Mouse (Mus musculus) liver, adult (tissue): Measurements from ENCODE around the gene Chn2.

ENCODE experiments used
- GATA4 ChIP-seq: IDR thresholded peaks from 2 replicates; pipeline ENCODE4 v1.6.1; 2014; ENCODE audit warnings: mild to moderate bottlenecking, low read length; ENCODE audit not compliant: insufficient replicate concordance

Chn2 gene

DNA sequence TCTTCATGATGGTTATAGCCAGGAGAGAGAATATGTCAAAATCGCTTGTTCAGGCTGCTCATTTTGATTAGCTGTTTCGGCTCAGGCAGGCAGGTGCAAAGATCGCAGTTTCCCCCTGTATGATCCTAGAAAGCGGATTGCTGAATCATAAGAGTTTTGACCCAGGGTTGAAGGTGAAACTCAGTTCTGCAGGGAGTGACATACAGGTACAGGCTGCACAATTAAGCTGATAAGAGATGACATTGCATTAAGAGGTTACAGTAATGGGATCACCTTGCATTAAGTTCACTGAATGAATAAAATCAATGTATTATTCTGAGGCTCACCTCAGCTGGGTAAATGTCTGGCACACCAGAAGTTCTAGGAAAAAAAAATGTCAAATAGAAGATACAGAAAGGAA is 101.1 kb downstream of the Chn2 start:
- peak; percentile 52; the same call in 1 of the 2 replicates for TF ChIP-seq GATA4

DNA sequence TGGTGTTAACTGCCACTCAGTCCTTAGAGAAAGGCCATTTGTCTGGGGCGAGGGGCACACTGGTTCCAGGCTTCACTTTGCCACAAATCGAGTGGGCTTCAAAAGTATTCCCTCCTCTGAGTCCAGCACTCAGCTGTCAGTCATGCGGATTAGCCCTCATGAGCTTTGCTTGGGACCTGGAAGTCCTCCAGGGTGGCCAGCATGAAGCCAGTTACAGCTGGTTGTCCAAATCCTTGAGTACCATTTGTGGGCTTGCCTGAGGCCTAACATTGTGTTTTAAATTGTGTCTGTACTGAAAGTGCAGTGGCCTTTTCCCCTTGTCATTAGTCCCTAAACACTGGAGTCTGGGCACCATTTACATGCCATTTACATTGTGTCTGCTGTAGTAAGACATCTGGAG is 101.8 kb downstream of the Chn2 start:
- no peak for TF ChIP-seq GATA4

GRCm38 (mm10) chr6:54142848-54143651 is 103.7 kb downstream of the Chn2 start:
- TF ChIP-seq GATA4: no peak

DNA sequence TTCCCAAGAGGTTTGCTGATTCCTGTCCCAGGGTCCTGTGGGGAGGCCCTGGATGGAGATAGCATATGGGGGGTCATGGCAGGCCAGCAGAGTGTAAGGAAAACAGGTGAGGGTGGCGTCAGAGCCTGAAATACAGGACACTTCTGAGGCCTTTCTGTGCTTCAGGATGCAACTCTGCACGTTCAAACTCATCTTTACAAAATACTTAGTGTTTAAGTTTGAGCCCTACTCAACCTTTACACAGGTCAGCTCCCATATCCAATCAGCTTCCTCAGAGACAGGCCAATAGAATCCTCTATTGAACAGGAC is 104.3 kb downstream of the Chn2 start:
- TF ChIP-seq GATA4: no peak

- no peak for TF ChIP-seq GATA4
These were observed 109.6 kb downstream of the Chn2 start for GRCm38 (mm10) chr6:54148844-54149526.

GRCm38 (mm10) chr6:54150821-54151220 is 111.5 kb downstream of the Chn2 start:
- TF ChIP-seq GATA4: no peak

GRCm38 (mm10) chr6:54151443-54152241 is 112.3 kb downstream of the Chn2 start:
- no peak for TF ChIP-seq GATA4

DNA sequence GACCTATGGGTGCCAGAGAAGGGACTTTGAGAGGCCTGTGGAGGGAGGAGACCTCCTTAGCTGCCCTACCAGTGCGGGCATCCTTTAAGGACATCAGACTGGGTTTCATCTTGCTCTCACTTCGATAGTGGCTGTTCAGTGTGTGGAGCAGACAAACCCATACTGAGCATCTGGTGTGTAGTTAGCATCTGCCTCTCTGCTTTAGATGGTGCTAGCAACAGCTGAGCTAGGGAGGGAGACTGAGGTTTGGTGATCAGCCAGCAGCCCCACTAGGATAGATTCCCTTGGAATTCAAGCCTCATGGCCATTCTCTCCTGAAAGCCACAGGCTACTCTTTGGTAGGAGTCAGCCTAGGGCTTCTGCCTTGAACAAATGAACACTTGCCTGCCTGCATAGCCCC is 117.7 kb downstream of the Chn2 start:
- TF ChIP-seq GATA4: no peak

DNA sequence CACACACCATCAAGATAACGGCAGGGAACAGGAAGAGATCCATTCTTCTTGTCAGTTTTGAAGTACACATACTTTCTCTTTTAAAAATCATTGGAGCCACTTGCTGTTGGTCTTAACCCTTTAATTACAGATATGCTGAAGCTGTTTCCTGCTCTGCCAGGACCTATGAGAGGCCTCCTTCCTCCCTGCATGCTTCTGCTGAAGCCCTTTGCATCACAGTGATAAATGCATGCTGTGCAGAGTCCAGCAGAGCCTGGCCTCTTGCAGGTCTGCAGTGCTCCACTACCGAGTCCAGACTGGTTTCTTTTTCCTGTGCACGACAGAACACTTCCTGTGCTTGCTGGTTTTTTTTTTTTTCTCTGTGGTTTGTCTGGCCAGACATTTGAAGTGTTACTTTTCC is 119.0 kb downstream of the Chn2 start:
- no peak for TF ChIP-seq GATA4

DNA sequence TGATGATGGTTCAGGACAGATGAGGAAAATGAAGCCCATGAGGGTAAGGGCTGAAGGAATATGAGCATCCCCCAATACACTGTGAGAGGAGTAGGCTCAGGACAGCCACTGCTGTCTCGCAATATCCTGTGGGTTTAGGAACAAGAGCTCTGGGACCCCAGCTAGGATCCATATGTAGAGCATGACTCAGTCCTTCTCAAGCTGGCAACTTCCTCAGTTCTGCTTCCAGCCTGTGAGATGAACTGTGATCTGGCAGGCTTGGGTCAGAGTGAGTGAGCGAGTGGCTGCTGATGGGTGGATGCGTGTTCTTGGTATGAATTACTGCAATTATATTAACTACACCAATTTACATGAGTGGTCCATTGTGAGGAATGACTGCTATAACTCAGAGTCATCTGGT is 121.3 kb downstream of the Chn2 start:
- no peak for TF ChIP-seq GATA4

GRCm38 (mm10) chr6:54161246-54161645 is 121.9 kb downstream of the Chn2 start:
- no peak for TF ChIP-seq GATA4

GRCm38 (mm10) chr6:54162321-54162720 is 123.0 kb downstream of the Chn2 start:
- no peak for TF ChIP-seq GATA4

DNA sequence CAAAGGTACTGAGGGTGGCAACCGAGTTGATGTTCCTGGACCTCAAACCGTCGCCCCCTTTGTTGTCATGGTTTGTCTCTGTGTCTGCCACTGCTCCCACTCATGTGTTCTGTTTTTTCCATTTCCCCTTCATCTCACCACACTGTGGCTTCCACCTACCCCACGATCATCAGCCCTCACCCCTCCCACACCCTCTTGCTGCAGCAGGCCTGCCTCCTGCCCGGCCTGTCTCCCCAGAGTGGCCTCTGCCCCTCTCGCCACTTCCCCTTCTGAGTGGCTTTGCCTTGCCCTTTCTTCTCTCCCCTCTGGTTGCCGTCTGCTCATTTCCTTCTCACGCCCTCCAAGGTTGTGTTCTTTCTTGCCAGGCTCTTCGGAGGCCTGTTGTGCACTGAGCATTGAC is 123.4 kb downstream of the Chn2 start:
- no peak for TF ChIP-seq GATA4

DNA sequence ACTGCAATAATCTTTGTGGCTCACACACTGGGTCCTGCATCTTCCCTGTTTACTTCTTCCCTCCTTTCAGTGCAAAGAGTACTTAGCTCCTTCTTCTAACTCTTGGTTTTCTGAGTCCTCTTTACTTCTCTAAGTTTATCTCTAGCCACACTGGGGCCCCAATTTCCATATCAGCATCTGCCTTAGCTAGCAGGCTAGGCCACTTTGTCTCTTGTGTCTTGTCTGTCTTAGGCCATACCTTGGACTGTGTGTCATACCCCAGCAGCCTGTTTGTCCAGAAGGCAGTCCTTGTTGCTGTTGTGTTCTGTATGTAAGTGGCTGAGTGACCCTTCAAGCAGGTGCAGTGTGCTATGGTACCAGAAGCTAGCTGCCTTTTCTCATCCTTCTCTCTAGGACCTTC is 124.3 kb downstream of the Chn2 start:
- TF ChIP-seq GATA4: no peak

GRCm38 (mm10) chr6:54164777-54165176 is 125.4 kb downstream of the Chn2 start:
- TF ChIP-seq GATA4: no peak

GRCm38 (mm10) chr6:54165246-54165645 is 125.9 kb downstream of the Chn2 start:
- TF ChIP-seq GATA4: no peak

DNA sequence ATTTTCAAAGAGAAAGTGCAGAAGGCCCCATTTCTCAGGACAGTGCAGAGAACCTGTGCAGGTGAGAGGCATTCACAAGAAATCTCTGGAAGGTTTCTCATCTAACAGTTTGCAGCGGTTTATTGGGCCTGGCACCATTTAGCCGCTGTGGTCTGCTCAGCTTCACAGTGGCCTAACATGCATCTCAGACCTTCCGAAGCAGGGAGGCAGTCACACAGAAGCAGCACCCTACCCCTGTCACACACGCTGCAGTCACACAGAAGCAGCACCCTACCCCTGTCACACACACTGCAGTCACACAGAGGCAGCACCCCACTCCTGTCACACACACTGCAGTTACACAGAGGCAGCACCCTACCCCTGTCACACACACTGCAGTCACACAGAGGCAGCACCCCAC is 126.5 kb downstream of the Chn2 start:
- TF ChIP-seq GATA4: no peak
